Mouse (Mus musculus) hindbrain, embryonic 14.5 days (tissue): ENCODE measurements around the gene Skp1a. TPM values are rescaled to one million over a fixed set of nuclear protein-coding genes. Genes with fewer than 3 reads are reported as not detected.

Source experiments
- ATAC-seq: fragments of 200-750 bp; cut with Nextera tagmentation; 2 replicates; pipeline ENCODE4 v1.8.0; 2017; ENCODE audit warnings: moderate number of reproducible peaks, mild to moderate bottlenecking, moderate TSS enrichment, moderate library complexity; ENCODE audit not compliant: low FRiP score
- DNase-seq: peaks from one replicate; pipeline ENCODE4 v3.0.0-alpha.2; 2015; ENCODE audit warnings: low spot score
- H3K27ac ChIP-seq: fragments of 300-500 bp; sonication (generic); 2 replicates; pipeline ENCODE4 v1.5.1; 2014; ENCODE audit warnings: mild to moderate bottlenecking, moderate library complexity
- H3K27me3 ChIP-seq: fragments of 300-500 bp; sonication (generic); 2 replicates; pipeline ENCODE4 v1.6.1; 2014; ENCODE audit warnings: mild to moderate bottlenecking, low read length, mixed read lengths; ENCODE audit not compliant: control insufficient read depth, insufficient read depth
- H3K36me3 ChIP-seq: fragments of 300-500 bp; sonication (generic); replicated peaks from 2 replicates; pipeline ENCODE4 v1.6.1; 2014; ENCODE audit not compliant: control insufficient read depth, insufficient read depth
- H3K4me1 ChIP-seq: fragments of 300-500 bp; sonication (generic); replicated peaks from 2 replicates; pipeline ENCODE4 v1.6.1; 2014; ENCODE audit warnings: antibody characterized with exemption, low read length, mixed read lengths; ENCODE audit not compliant: control insufficient read depth, insufficient read depth
- H3K4me2 ChIP-seq: fragments of 300-500 bp; sonication (generic); replicated peaks from 2 replicates; pipeline ENCODE4 v1.6.1; 2014; ENCODE audit warnings: mild to moderate bottlenecking, moderate library complexity
- H3K4me3 ChIP-seq: fragments of 300-500 bp; sonication (generic); replicated peaks from 2 replicates; pipeline ENCODE4 v1.5.1; 2014; ENCODE audit warnings: mild to moderate bottlenecking, low read length
- H3K9ac ChIP-seq: fragments of 300-500 bp; sonication (generic); 2 replicates; pipeline ENCODE4 v1.6.1; 2014
- H3K9me3 ChIP-seq: fragments of 300-500 bp; sonication (generic); 2 replicates; pipeline ENCODE4 v1.6.1; 2016; ENCODE audit warnings: low read length; ENCODE audit not compliant: control insufficient read depth
- WGBS: fragments of 180-500 bp; shearing (Covaris S2); extraction: QIAGEN DNeasy Blood & Tissue Kit; methylation state at CpG from one replicate; pipeline ENCODE4 v1.1.7; 2014; 5-methylcytosine and 5-hydroxymethylcytosine counted together
- polyA plus RNA-seq: library from polyadenylated mRNA; unstranded; fragments of >200 nt; fragmentation: Nextera tagmentation; extraction: Ambion mirVana; gene quantifications from 2 replicates; pipeline ENCODE4 v1.2.1, GENCODE M21; 2014

Gene Skp1a
- polyA plus RNA-seq, 1 experiment from 2014 or later: 1,059 TPM

DNA sequence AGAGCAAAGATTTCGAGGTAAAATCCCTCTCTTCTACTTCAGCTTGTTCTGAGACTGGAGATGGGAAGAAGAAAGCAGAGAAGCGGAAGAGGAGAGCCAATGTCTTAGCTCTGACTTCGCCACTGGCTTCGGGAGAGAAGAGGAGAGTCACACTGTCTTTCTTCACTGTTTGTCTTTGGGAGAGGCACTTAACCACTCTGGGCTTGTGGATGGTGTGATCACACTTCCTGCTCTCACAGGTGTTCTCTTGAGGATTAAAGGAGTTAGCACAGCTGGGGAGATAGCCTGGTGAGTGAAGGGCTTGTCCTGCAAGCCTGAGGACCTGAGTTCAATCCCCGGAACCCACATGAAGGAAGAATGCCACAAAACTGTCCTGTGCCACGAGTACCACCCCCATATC lies 61.1 kb downstream of the Skp1a start:
- no peaks in the 10 kb centered on the region for H3K36me3 ChIP-seq
- DNase-seq: no peak
- no peak overlapping the region for H3K27ac ChIP-seq
- H3K4me3 ChIP-seq: no peak overlapping the region
- no peaks in the 10 kb centered on the region for H3K27me3 ChIP-seq
- H3K9me3 ChIP-seq: no peaks in the 10 kb centered on the region
- H3K4me2 ChIP-seq: no peak overlapping the region
- ATAC-seq: no peak
- H3K4me1 ChIP-seq: no peaks in the 10 kb centered on the region
- H3K9ac ChIP-seq: no peak overlapping the region
- 83% methylated on average over 6 of the region's 6 CpGs for WGBS

DNA sequence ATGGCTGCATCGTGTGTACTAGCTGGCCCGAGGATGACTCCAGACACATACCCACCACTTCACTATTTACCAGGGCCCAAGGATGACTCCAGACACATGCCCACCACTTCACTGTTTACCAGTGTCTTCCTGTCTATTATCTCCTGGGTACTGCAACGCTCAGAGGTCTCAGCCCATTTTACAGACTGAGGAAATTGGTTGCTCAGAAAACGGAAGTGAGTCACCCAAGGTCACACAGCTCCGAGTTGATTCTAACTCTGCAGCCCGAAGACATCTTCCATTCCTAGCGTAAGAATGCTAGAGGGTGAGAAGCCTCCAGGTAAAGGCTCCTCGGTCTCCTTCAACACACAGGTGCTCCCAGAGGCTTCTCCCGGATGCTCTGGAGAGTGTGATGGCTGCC lies 62.3 kb downstream of the Skp1a start:
- Histone ChIP-seq H3K9me3 (no peaks in the 10 kb centered on the region), H3K27me3 (no peaks in the 10 kb centered on the region), H3K4me3 (no peak overlapping the region), H3K27ac (no peak overlapping the region), H3K4me1 (no peaks in the 10 kb centered on the region), H3K36me3 (no peaks in the 10 kb centered on the region), H3K4me2 (no peak overlapping the region), H3K9ac (no peak overlapping the region)
- no peak for ATAC-seq
- DNase-seq: no peak
- 85% methylated on average over 9 of the region's 9 CpGs for WGBS

Other genes starting within 250 kb of the Skp1a start
- 150 and 157 TPM in 2 replicates for gene Ube2b, start 231.2 kb upstream of the Skp1a start, polyA plus RNA-seq
- gene Cdkl3, start 227.8 kb upstream of the Skp1a start, polyA plus RNA-seq: 25.9 and 27.0 TPM in 2 replicates
- 165 and 180 TPM in 2 replicates for gene Ppp2ca, start 133.3 kb upstream of the Skp1a start, polyA plus RNA-seq
- gene Olfr1373, start 86.5 kb upstream of the Skp1a start, polyA plus RNA-seq: not detected in 2 replicates
- gene Olfr1371, start 18.0 kb upstream of the Skp1a start, polyA plus RNA-seq: not detected in 2 replicates
- gene Tcf7, start 51.0 kb downstream of the Skp1a start, polyA plus RNA-seq: 6.9 and 7.2 TPM in 2 replicates
- 295 and 334 TPM in 2 replicates for gene Vdac1, start 128.9 kb downstream of the Skp1a start, polyA plus RNA-seq
- 138 and 152 TPM in 2 replicates for gene 9530068E07Rik, start 164.4 kb downstream of the Skp1a start, polyA plus RNA-seq